Mouse (Mus musculus): ENCODE results near the gene Strap.

GRCm38 (mm10) chr6:137771621-137772250 is 36.9 kb downstream of the Strap start:
- TF ChIP-seq CTCF (IDR thresholded peaks at IDR 0.05; ENCODE audit: low read depth) (no peak), EP300 (optimal IDR thresholded peaks at IDR 0.05) (no peak)

All from stomach, postnatal 0 days (tissue).